Mouse (Mus musculus) cerebellum, adult 18-20 months (tissue): ENCODE results near the gene Smu1.
"Not testable (repeated sequence)": the region's sequence is repeated elsewhere in the genome, so short reads cannot be mapped to it uniquely, and the experiment has no call there.

ENCODE experiments used
- DNase-seq, 2 experiments: peaks; one replicate each; pipeline ENCODE4 v3.0.0; 2021

Gene Smu1

DNA sequence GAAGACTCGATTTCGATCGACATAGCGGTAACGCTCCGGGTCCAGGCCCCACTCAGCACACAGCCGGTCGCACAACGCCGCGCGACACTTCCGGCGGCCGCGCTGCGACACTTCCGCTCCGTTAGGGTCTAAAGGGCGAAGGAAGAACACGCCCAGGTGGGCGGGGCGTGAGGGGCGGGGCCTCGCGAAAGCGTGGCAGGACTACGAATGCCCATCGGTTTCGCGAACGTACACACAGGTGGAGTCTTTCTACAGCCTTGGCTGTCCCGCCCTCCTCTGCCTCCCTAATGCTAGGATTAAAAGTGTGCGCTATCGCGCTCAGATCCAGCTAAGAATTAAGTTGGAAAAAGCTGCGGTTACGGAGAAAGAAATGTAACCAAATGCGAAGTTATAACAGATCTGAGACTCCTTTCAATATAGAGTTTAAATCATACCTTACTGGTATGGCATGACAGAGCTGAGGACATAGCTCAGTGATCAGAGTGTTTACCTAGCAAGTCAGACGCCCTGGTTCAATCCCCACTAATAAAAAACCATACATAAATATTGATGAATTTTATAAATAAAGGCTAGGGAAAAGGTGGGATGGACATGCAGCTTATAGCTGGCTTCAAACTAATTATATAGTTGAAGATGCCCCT, at the start of gene Smu1:
Gene Smu1 (minus strand): TSS at position 144 of the 641 bp plus-strand sequence.
- peak; percentile 96 to 99 for DNase-seq

DNA sequence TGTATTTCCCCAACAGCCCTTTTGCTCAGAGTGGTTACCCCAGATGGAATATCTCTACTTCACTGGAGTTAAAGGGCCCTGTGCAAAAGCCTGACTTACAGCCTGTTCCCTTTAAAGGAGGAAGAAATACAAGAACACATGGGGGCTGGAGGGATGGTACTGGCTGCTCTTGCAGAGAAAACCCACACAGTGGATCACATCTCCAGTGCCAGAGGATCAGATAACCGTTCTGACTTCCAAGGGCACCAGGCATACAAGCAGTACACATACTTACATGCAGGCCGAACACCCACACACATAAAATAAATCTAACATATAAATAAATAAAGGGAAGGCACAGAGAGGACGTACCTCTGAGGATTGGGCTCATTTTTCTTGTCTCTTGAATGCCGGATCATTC, 49.7 kb upstream of the Smu1 start:
- DNase-seq = no peak

DNA sequence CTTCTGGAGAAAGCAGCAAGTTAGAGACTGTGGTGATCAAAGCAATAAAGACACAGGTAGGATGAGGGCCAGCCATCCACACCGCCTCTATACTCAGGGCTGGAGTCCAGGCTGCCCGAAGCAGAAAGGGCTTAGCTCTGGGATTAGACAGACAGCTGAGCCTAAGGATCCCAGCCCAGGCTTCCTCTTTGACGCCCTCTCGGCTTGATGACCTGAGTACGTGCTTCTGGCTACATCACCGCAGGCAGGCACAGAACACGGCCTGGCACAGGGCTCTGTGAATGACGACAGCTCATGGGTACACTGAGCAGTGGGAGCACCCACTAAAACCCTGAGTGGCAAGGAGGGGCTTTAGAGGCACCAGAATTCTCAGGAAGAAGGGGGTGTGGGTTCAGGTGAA, 47.7 kb upstream of the Smu1 start:
- DNase-seq = no peak

DNA sequence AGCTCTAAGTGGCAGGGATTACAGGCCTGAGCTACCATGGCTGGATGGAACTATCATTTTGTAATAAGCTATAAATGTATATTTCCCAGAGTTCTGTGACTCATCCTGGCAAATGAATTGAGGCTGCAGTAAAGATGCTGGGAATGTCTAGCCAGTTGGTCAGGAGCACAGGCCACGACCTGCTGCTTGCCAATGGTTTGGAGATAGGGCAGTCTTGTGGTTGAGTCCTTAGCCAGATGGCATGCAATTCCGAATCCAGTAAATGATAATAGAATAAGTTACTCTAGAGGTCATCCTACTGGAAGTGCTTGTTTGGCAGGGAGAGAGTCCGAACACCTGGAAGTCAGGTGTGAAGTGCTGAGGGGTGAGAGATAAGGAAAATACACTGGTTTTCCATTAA, 45.1 kb upstream of the Smu1 start:
- DNase-seq = no peak

DNA sequence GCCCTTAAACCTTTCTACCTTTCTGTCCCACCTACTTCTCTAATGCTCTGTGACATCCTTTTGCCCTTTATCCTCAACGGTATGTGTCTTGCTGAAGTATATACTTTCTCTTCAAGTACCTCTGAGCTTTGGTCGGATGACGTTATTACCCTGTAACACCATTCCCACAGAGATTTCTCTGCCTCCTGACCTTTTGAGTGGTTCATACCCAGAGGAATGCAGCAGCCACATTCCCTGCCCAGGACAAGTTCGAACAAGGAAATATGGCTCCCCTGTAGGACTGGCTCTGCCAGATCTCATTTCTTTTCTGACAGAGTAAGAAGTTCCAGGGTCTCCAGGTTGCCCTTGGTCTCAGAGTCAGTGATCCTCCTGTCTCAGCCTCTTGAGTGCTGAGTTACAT, 44.2 kb upstream of the Smu1 start:
- no peak for DNase-seq

DNA sequence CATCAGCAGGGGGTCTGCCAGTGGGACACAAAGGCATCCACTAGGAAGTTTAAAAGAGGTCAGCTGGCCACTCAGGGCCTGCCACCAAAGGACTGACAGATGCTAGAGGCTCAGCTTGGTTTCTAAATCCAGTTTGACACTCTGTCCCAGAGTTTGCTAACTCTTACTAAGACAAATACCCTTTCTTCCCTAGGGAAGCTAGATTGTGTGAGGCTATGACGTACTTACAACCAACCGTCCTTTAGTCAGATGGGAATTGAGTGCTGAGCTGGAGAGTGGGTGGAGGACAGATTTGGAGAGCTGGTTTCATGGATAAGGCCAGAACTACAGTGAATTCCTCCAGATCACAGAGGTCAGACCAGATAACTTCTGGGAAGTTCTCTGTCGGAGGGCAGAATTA, 43.1 kb upstream of the Smu1 start:
- DNase-seq = no peak

DNA sequence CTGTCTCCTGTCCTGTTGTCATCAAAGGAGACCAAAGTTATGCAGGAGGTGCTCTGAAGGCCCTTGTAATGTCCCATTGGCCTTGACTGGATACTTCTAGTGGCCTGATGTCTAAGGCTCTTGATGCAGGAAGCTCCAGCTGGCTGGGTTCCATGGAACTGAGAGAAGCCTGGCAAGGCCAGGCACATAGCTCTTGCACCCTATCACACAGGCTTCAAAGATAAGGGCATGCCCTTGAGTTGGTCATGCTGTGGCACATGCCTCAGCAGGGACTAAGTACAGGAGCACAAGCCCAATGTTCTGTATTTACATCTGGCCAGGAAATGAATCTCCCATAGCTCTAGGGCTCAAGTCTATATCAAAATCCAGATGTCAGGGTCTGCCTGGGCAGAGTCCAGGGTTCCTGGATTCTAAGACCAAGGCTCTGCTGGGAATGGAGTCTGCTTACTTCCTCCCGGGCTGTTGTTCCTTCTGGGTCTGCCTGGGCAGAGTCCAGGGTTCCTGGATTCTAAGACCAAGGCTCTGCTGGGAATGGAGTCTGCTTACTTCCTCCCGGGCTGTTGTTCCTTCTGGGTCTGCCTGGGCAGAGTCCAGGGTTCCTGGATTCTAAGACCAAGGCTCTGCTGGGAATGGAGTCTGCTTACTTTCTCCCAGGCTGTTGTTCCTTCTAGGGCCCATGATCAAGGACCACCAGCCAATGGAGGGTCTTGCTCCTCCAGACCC, 41.3 kb upstream of the Smu1 start:
- DNase-seq = not testable (repeated sequence)

DNA sequence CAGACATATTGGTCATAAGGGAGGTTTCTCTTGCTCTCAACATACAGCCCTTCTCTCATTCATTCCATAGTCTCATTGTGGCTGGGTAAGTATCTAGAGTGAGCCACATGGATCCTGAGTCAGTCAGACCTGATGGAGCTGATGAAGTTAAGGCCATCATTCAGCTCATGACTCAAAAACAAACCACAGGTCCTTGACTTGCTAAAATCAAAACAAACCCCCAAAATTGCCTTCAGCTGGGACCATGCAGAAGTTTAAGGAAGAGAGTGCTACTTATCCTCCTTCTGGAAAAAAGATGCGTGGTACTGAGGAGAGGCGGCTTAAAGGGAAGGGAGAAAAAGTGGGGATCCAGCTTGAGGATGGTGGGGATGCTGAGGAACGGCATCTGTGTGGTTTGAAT, 38.0 kb upstream of the Smu1 start:
- DNase-seq = no peak

DNA sequence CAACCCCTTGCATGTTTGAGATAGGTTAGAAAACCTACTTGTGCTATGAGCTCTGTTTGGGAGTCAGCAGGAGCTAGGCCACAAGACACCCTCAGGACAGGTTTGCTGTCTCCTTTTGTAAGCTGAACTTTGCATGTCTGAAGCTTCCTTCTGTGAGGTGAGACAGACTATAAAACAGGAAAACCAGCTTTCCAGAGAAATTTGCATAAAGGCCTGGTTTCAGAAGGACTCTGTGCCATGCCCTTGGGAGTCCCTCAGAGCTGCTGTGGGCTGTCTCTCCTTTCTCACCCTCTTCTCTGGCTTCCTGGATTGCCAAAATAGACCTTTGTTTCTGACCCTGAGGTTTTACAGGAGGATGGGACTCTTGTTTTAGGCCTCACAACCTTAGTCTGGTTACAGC, 36.6 kb upstream of the Smu1 start:
- DNase-seq = no peak

DNA sequence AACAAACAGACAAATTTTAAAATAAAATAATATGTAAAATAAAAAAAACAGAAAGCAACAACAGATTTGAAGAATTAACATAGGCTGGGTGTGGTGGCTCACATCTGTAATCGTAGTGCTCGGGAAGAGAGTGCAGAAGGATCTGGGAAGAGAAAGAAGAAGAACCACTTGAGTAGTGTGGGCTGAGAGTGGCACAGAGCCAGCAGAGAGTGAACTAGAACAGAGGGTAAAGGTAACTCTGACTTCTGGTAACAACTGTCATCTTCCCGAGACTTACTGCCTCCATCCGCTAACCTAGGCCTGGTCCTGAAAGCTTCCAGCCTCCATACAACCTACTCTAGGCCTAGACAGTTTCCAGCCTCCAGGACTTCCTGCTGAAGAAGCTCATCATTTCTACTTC, 33.5 kb upstream of the Smu1 start:
- DNase-seq = no peak

DNA sequence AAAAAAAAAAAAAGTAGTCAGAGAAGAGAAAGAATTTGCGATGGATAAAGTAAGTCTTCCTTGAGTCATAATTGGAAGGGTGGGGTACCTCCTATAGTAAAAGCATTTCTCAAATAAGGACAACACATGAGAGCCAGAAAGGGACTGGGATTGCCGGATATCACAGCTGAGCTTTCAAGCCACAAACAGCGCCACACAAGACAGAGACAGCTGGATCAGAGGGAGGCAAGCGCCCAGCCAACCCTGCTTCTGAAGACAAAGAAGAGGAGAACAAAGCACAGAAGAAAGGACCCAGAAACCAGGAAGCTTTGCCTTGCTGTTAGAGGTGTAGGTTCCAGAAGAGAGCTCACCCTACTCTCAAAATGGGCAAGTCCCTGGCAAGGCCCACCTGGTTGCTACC, 28.9 kb upstream of the Smu1 start:
- DNase-seq = no peak

DNA sequence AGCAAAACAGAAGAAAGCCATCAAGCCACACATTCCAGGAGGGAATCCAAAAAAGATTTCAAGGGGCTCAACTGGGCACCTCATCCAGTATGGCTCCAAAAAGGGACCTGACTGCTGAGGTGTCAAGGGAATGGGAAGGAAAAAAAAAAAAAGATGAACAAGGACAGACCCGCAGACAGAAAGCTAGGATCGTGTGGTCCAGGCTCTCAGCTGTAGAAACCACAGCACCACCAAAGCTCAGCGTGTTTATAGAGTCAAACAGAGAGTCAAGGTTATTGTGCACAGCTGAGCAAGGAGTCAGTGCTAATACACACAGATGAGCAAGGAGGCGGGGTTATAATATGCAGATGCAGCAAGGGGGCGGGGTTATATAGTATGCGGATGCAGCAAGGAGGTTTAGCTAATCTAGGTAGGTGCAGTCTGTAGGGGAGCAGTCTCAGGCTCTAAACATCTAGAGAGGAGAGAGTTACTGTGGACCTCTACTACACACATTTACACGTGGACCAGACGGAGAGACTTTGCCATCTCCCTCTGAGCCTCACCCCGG, 28.0 kb upstream of the Smu1 start:
- DNase-seq = no peak

DNA sequence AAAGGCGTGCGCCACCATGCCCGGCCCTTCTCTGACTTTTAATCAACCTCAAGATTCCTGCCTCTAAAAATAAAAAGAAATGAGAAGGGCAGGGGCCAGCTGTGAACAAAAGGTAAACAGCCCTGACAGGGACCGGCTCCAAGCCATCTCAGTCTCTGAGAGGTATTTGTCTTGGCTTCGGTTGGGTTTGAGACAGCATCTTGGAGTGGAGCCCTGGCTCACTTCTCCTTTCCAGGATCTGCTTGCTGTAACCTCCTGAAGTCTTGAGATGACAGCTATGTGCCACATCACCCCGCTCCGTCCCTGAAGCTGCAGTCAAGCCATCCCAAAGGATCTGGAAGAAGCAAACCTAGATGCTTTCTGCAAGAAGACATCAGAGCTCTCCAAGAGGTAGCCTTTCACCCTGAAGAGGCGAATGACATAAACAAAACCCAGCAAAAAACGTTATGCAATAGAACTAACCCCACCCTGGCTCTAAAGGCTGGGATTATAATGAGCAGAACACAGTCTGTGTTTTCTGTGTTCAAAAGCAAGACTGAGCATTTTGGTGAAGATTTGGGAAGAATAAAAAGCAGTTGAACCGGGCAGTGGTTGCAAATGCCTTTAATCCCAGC, 26.9 kb upstream of the Smu1 start:
- no peak for DNase-seq

DNA sequence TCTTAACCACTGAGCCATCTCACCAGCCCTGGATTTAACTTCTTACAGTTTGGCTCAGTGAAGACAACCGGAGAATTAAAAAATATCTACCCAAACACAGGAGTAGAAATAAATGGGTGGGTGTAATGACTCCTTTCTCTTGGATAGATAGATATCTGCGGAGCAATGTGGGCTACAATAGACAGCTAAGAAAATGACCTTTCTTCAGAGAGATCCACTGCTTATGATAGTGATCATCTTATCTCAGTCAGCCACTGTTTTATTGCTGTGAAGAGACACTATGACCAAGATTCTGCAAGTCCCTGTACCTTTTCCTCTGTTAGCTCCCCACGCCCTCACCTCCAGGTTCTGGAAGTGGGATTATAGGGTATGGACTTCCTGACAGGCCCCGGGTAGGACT, 25.3 kb upstream of the Smu1 start:
- DNase-seq = no peak

DNA sequence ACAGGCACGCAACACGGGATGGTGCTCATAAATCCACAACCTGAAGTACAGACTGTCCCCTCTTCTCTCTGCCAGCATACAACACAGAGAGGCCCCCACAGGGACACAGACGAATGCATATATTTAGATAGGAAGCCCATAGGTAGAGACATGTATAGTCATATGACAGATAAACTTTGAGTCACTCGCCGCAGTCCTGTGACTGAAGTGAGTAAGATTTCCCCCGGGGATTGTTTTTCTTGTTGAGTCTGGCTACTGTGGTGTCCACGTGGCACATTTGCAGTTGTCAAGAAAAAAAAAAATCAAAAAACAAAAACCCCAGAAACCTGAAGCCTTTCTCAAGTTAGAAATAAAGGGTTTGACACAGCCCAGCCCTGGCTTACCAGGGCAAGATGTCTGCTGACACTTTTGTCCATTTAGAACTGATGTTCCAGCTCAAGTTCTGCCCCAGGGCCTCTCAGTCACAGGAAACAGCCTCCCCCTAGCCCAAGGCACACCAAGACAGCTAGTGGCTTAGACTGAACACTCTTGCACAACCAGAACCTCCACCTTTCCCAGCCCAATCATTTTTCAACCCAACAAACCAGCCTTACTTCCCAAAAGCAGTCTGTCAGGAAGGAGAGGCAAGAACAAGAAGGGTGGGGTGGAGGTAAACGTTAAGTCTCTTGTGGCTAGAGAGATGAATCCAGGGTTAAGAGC, 24.2 kb upstream of the Smu1 start:
- DNase-seq = no peak

DNA sequence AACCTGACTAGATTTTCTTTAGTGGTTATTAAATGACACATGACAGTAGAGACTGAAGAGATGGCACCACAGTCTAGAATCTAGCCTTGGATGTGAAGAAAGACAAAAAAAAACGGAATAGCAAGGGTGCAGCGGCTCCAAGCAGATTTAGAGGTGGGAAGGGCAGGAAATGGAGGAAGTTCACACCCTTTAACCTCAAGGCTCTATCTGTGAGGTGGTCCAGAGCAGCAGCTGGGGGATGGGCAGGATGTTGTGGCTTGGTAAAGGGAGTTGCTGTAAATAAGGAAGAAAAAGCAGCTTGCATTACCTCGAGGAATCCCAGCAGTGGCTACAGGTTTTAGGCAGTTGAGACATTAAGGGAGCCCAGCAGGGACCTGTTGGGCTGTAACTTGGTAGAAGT, 23.4 kb upstream of the Smu1 start:
- no peak for DNase-seq

DNA sequence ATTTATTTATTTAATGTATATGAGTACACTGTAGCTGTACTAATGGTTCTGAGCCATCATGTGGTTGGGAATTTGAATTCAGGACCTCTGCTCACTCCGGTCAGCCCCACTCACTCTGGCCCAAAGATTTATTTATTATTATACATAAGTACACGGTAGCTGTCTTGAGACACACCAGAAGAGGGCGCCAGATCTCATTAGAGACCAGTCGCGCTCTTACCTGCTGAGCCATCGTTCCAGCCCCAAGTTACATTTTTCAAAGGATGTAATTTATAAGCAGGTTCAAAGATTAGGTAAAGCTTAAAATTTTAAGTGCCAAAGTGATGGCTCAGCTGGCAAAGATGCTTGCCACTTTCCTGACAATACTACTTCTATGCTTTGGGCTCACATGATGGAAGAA, 20.9 kb upstream of the Smu1 start:
- DNase-seq = no peak

DNA sequence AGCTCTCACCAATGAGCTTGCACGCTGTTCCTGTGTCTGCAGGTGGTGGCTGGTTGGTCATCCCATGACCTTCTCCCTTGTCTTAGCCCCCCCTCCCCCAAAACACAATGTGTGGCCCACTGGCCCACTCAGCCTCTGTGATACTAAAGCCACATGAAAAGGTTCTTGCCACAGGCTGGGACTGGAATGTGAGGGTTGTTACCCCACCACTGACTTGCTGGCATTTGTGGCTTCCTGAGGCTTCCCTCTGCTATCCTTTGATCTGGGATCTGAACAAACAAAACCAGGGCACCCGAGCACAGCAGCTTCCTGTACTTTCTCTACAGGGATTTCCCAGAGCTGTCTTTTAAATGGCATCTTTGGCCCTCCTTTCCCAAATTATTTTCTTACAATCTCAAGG, 19.4 kb upstream of the Smu1 start:
- DNase-seq = no peak

DNA sequence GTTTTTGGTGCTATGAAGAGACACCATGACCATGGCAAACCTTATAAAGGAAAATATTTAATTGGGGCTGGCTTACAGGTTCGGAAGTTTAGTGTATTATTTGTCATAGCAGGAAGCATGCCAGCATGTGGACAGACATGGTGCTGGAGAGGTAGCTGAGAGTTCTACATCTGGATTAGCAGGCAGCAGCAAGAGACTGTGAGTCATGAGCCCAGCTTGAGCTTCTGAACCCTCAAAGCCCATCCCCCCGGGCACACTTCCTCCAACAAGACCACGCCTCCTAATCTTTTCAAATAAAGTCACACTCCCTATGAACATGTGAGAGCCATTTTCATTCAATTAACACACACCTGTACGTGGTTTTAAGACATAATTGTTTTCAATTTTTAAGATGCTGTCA, 18.7 kb upstream of the Smu1 start:
- no peak for DNase-seq

DNA sequence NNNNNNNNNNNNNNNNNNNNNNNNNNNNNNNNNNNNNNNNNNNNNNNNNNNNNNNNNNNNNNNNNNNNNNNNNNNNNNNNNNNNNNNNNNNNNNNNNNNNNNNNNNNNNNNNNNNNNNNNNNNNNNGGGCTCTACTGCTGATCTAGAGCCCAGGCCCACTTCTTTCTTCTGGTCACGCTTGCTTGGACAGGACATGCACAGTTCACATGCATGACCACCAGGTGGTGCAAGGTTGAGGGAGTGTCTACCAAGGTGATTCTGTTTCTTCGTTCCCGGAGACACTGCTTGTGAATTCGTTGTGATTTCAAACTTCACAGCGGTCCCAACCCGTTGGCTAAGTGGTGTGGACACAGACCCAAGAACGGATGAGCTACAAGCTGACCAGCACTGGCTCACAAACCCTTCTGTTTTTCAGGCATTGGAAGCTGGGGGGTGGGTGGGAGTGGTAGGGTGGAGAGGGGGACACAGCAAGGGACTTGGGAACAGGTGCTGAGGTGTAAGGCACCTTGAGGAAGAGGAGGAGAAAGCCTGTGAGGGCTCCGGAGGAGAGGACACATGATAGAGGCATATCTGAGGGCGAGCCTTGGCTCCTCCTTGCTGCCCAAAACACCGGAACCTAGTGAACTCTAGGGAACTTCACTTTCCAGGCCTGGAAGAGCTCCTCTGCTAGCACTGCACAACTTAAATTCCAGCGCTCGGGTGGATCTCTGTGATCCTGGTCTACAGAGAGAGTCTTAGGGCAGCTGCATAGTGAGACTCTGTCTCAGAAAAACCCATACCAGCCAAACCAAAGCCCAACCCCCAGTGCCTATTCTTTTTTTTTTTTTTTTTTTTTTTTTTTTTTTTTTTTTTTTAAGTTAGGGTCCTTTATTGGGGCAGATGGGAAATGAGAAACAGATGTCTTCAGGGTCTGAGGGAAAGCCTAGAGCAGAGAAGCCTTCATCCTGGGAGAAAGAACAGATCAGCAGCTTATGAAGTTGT, 16.8 kb upstream of the Smu1 start:
- peak; percentile 51 to 55 for DNase-seq

DNA sequence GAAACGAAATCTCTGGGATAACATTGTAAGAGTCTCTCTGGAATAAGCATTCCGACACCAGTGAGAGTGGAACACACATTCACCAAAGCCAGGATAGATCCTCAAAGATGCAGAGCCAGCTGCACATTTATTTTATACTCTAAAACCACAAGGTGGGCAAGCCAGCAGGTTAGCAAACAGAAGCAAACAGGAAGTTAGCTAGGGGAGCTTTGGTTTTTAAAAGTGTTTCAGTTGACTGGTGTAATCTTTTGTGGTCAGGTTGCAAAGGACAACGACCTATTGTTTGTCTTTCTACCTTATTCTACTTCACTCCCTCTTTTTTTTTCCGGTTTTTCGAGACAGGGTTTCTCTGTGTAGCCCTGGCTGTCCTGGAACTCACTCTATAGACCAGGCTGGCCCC, 2.2 kb upstream of the Smu1 start:
- no peak for DNase-seq

DNA sequence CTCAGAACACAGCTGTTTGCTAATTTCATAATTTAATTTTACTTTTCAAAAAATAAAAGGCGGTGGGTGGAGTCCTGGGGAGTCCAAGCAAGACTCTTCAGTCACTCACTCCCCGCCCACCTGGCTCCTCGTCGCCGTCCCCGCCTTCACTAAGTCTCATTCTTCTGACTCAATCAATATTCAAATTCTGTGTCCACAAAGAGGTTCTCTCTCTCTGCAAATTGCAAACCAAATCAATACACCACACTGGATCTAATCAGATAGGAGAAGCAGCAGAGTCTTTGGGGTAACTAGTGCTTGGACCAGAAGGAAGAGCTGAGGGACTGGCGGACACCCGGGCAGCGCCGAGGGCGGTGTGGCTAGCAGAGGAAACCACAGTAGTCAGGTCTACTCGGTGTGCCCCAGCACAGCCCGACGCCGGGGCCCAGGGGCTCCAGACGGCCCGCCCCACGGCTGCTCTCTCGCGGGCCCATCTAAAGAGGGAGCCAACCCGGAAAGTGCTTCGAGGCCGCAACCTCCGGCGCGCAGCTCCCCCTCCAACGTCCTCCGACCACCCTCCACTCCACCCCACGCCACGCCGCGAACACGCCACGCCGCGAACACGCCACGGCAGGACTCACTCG, 455 bp downstream of the Smu1 start:
- DNase-seq = peak in 1 of 2 experiments; percentile 17
